Mouse (Mus musculus): ENCODE measurements around the gene Gle1. TPM values are rescaled to one million over a fixed set of nuclear protein-coding genes. Genes with fewer than 3 reads are reported as not detected.
A peak's percentile ranks its signal among the peaks of the same experiment; 100 is the strongest.
"Not testable (repeated sequence)": the region's sequence is repeated elsewhere in the genome, so short reads cannot be mapped to it uniquely, and the experiment has no call there.

Gle1 gene
- total RNA-seq (2021): 10 to 100 TPM; 31.8 to 36.5 TPM
- long read RNA-seq, experiment 1, full-length matches to known transcripts: 58 of 69 reads
- long read RNA-seq, experiment 1, partial matches to known transcripts: 6 of 69 reads
- long read RNA-seq, experiment 1, other reads (novel, unspliced or antisense): 5 of 69 reads
- long read RNA-seq, experiment 2, full-length matches to known transcripts: 20 of 27 reads
- long read RNA-seq, experiment 2, partial matches to known transcripts: 0 of 27 reads
- long read RNA-seq, experiment 2, other reads (novel, unspliced or antisense): 7 of 27 reads

- DNase-seq: peak; percentile 98
These were observed at the start of gene Gle1 for GRCm38 (mm10) chr2:29934906-29935599. Gene Gle1 (plus strand): TSS chr2:29935426.

GRCm38 (mm10) chr2:29886659-29887292, 48.5 kb upstream of the Gle1 start:
- DNase-seq: not testable (repeated sequence)

- peak; percentile 100 for DNase-seq
These were observed 45.9 kb upstream of the Gle1 start, which contains the start of gene Odf2 for GRCm38 (mm10) chr2:29889066-29889944. Gene Odf2 (plus strand): TSS chr2:29889221.

- peak; percentile 93 for DNase-seq
These were observed 45.0 kb upstream of the Gle1 start for GRCm38 (mm10) chr2:29889991-29890833.

- no peak for DNase-seq
These were observed 43.5 kb upstream of the Gle1 start for GRCm38 (mm10) chr2:29891773-29892172.

- no peak for DNase-seq
These were observed 39.2 kb upstream of the Gle1 start for GRCm38 (mm10) chr2:29896071-29896470.

GRCm38 (mm10) chr2:29897366-29897765, 37.9 kb upstream of the Gle1 start:
- no peak for DNase-seq

- no peak for DNase-seq
These were observed 37.1 kb upstream of the Gle1 start for GRCm38 (mm10) chr2:29898081-29898480.

GRCm38 (mm10) chr2:29902194-29902593, 33.0 kb upstream of the Gle1 start:
- DNase-seq: no peak

GRCm38 (mm10) chr2:29908171-29908570, 27.1 kb upstream of the Gle1 start:
- DNase-seq: not testable (repeated sequence)

- DNase-seq: no peak
These were observed 25.2 kb upstream of the Gle1 start for GRCm38 (mm10) chr2:29910042-29910441.

GRCm38 (mm10) chr2:29917621-29918020, 17.6 kb upstream of the Gle1 start:
- DNase-seq: peak; percentile 39

GRCm38 (mm10) chr2:29922011-29922410, 13.2 kb upstream of the Gle1 start:
- peak; percentile 71 for DNase-seq

GRCm38 (mm10) chr2:29926542-29926941, 8.7 kb upstream of the Gle1 start:
- no peak for DNase-seq

GRCm38 (mm10) chr2:29930506-29930905, 4.7 kb upstream of the Gle1 start:
- no peak for DNase-seq

GRCm38 (mm10) chr2:29931194-29931593, 4.0 kb upstream of the Gle1 start:
- no peak for DNase-seq

GRCm38 (mm10) chr2:29940073-29940472, 4.8 kb downstream of the Gle1 start:
- no peak for DNase-seq

GRCm38 (mm10) chr2:29940826-29941225, 5.6 kb downstream of the Gle1 start:
- DNase-seq: no peak

GRCm38 (mm10) chr2:29944723-29945122, 9.5 kb downstream of the Gle1 start:
- peak; percentile 15 for DNase-seq

- DNase-seq: no peak
These were observed 13.7 kb downstream of the Gle1 start for GRCm38 (mm10) chr2:29948896-29949295.

- DNase-seq: no peak
These were observed 26.0 kb downstream of the Gle1 start for GRCm38 (mm10) chr2:29961246-29961645.
